Mouse (Mus musculus) right cerebral cortex, postnatal 25 days (tissue): ENCODE results near the gene Slc24a2.

Source experiments
- DNase-seq: peaks from one replicate; pipeline ENCODE4 v3.0.0; 2022

The Slc24a2 gene

DNA sequence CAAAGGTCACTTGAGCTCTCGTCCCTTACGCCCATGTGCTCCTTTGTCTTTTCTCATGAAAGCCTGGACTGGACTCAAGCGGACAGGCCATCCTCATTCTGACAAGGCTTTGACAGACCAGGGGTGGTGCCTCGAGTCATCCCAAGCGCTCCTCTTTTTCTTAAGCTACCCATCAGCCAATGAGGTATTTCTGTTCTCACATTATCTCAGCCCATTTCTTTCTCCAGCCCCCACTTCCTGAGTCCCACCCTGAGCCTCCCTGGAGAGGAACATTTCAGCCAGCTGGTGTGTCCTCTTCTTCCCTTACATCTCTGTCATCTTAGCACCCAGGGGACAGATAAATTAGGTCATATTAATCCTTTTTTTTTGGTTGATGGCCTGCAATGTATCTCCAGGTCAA, 193.8 kb downstream of the Slc24a2 start:
- DNase-seq: no peak

DNA sequence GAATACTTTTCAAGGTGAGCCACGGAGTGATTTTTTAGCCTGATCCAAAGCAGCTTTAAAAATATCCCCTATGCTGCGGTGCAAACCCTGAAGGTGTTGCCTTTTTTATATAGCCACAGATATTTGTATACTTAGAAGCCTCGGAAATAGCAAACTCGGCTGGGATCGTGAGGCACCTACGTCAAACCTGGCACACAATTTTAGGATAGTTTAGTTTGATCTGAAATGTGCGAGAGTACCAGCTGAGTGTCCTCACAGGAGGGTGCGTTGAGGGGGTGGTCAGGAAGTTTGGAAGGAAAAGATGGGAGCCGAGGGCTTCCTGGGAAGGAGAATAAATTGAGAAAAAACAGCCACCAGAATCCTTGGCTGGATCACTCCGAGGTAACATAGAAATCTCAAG, 194.6 kb downstream of the Slc24a2 start:
- DNase-seq: peak; percentile 75

DNA sequence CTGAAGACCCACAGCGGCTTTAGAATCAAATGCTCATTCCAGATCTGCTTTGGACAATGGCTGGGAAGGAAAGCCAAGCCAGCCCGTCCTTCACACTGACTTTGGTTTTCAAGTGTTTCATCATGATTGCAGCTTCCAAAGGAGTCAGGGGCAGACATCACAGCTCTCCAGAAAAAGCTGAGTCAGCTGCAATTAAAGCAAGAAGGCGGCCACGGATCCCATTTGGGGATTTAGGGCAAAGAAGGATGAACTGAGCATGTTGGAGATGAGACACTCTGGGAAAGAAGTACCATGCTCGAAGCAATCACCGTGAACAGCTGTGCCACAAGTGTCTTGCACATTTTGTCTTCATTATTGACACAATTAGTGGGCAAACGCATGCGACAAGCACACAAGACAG, 197.6 kb downstream of the Slc24a2 start:
- no peak for DNase-seq

DNA sequence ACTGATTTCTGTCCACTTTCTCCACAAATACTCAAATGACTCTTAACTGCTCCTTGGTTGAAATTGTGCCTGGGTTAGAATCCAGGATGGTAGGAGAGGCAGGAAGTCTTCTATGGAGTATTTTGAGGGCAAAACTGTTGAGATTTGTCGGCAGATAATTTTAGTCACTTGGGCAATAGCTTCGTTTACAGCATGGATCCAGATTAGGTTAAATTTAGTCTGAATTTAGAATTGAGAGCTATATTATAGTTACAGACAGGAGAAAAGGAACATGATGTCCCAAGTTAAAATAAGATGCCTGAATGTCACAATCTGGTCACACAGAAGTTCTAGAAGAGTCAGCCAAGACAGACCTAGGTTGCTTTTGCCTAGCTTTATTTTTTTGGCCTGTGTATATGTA, 199.2 kb downstream of the Slc24a2 start:
- DNase-seq: no peak

DNA sequence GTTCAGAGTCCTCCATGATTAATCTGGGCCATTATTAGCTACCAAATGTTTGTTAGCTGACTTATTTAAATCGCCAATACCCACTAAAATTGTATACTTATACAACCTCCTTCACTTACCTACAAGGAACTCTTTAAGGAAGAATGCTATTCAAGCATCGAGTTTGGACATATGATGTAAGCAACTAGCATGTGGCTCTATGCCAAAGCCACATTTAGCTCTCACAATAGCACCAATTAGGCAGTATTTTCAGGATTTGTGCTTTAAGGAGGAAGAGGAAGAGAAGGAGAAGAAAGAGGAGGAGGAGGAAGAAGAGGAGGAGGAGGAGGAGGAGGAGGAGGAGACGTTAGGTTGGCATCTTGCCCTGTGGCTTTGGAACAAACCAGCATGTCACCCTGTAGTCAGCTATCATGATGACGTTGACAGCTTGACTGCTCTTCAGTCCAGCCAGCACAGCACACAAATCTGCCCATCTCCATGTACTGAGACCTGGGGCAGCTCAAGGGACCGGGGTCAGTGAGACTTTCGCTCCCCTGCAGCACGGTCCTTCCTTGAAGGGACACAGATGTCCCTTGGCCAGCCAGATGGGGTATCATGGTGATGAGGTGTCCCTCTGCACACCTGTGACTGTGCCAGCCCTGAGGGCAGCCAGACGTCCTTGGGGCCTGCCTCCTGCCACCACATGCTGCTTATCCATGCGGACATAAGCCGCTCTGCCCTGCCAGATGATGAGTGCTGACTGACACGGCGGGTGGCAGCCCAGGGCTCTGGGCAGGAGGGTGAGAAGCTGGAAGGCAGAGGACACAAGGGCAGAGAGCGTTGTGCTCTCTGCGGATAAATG, 203.7 kb downstream of the Slc24a2 start:
- DNase-seq: no peak

DNA sequence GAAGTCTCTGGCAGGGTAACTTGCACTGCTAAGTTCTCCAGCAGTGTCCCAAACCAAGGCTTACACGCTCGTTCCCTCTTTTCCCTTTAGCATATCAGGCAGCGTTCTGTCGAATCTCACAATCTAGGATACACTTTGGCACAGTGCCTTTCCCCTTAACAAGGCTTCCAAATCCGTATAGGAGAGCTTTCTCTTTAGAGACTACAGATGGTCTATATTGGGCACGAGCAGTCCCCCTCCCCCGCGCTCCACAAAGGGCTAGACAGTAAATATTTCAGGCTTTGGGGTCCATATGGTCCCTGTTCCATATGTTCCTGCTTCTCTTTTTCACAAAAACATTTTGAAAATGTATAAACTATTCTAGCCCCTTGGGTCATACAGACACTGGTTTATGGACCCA, 205.7 kb downstream of the Slc24a2 start:
- DNase-seq: no peak

DNA sequence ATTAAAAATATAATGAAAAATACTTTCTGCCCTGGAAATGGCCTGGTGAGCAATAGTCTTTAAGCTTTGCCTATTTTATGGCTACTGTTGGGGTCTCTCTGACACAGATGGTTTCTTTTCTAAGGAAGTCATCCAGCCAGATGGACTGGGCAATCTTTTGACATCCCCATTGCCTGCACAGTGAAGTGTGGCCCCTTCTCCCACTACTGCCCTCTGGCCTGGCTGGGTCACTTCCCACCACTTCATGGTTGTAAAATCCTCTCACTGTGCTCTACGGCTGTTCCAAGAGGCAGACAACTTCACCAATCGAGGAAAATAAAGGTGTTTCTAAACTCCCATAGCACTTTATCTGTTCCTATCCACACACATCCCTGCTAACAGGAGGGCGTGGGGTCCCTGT, 208.7 kb downstream of the Slc24a2 start:
- DNase-seq: no peak

DNA sequence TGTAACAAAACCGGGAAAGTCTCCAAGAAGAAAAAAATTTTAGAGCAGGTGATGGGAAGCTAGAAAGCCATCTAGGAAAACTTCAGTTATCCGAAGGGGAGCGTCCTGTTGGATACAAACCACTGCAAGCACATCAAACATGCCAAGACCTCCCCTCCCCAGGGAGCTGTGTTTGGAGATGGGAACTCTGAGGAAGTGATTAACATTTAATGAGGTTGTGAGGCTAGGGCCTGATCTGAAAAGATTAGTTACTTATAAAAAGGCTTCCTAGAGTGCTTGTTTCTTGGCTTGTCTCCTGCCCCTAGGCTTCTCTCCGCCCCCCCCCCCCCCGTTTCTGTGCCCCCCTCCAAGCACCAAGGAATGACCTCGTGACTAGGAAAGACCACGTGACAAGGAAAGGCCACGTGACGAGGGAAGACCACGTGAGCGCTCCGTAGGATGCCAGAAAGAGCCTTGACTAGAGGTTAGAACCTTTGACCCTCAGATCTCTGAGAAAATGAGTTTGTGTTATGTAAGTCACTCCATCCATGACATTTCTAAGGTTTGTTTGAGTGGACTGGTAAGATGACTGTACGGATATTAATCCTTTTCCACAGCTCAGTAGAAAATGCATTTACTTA, 210.7 kb downstream of the Slc24a2 start:
- no peak for DNase-seq

DNA sequence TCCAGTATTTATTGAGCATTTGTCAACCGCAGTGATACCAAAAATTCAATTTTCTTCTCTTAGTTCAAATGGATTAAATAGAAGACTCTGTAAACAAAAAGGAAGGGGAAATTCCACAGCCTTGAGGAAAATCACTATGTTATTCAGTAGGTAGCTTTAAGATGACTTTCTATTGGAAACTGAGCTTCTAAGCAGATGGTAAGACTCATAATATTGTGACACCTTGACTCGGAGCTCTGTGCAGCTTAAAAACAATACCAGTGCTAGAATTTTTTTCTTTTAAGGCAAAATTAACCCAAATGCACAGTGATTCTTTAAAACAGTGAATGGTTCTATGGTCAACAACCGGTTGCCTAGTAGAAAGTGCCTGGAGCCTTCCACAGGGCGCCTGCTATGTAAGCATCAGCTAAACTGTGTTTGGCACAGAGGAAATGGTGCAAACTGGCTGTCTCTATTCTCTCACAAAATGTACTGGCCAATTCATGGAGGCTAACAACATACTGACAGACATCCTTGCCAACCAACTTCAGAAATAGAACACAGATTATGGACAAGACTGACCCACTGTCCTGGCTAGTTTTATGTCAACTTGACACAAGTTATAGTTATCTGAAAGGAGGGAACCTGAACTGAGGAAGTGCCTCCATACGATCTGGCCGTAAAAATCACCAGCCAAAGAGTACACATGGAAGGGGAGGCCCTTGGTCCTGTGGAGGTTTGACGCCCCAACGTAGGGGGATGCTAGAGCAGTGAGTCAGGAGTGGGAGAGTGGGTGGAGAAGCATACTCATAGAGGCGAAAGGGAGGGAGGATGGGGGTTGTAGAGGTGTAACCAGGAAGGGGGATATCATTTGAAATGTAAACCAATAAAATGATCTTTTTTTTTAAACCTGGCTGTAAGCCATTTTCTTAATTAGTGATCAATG, 211.9 kb downstream of the Slc24a2 start:
- DNase-seq: no peak

DNA sequence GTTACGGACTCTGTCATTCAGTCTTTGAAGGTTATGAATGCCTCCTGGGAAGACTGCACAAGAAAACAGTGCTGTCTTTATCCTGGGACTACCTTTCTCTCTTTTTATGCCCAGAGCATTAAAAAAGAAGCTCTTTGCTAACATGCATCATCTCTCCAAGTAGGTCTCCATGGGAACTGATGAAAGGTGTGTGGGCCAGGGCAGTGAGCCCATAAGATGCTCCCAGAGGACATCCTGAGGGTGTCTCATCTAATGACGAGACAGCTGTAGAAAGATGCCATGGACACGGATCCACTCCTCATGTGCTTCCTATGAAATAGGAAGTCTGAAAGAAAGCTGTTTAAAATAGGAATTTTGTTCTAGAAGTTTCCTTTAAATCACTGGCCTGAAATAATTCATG, 212.8 kb downstream of the Slc24a2 start:
- no peak for DNase-seq

DNA sequence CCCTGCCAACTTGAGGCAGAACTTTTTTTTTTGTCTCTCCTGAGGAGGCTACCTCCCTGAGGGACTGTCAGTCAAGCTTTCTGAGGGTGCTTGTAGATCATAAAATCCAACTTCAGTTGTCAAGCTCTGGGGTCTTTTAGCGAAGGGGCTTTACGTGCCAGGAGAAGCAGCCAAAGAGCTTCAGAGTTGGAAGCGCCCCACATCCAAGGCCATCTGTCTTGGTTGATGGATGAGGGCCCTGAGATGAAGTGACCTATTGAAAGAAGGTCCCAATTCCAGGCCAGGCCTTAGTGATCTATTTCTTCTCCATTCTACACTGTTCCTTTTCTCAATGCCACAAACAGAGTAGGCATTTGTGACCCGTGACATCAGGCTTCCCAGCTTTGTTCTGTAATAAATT, 214.5 kb downstream of the Slc24a2 start:
- no peak for DNase-seq

DNA sequence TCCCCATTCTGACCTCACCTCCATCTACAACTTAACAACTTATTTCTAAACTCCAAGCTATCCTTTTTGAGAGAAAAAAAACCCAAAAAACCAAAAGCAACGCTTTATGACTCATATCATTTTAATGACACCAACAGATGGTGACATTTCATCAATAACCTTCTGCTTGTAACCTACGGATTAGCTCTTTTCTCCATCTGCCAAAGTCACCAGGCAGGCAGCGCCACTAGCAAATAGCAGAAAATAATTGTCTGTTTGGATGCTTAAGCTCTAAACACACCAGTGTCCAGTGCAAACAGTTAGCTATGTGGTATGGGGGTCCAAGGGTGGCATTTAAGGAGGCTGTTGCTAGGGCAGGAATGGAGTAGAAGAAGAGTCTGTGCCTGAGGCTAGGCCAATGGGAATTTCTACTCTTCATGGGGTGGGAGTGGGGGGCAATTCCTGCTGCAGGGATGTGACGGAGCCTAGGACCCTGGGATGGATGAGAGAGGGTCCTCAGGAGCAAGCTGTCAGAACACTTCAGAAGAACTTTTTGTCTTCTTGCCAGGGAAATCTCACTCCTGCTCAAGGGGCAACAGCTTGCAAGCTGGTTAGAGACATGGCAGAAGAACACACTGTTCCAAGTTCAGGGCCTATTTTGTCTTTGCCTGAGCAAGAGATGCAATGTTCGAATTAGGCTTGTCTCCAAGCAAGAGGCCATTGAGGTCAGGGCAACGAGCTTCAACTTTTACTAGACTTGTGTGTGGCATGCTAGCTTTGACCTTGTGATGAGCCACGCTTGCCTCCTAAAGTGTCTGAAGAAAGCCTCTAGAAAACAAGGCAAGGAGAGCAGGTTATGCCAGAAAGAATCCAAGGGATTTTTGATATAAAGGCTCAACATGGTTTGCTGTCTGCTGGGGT, 216.3 kb downstream of the Slc24a2 start:
- no peak for DNase-seq

DNA sequence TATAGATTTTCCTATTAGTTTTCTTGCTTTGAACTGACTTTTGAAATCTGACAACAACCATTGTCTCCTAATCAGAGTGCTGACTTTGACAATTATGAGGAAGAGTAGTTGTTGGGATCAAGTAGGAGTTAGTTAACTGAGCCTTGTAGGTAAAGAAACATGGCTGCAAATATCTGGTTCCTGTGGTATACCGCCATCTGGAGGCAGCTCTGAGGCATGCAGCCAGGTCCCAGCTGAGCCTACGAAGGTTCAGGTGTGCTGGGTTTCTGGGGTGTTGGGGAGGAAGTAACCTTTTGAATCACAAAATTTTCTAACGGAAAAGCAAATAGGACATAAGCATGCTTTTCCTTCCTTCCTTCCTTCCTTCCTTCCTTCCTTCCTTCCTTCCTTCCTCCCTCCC, 237.8 kb downstream of the Slc24a2 start:
- DNase-seq: no peak

DNA sequence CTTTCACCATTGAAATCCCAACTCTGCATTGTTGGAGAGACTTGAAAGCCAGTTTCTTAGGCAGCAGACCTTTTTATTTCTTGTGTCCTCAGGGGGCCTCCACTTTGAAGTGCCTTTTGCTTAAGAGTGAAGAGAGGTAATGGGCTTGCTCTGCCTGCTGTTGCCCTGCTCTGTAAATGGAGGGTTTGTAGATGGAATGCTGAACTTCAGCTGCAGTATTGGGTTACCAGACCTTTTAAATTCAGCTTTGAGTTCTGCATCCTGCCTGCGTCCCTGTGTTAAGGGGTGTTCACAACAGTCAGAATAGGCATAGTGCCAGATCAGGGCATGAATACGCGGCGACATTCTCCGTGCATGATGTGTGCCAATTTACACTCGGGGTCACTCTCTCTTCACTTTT, 241.0 kb downstream of the Slc24a2 start:
- no peak for DNase-seq

DNA sequence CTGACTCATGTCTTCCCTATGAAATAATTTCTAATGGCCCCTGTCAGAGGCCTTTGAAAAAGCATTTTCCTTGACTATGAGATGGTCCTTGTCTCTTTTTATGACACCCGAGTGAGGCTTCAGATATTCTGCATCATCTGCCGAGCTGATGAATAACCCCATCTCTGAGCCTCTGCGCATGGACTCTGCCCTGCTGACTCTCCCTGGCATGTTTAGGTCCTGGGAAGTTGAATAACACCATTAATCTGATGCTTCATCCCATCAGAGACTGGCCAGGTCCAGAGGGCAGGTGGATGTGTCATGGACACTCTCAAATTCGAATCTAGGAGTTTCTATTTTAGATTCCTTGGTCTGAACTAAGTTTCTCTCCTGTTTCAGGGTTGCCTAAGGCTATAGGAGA, 242.4 kb downstream of the Slc24a2 start:
- no peak for DNase-seq

DNA sequence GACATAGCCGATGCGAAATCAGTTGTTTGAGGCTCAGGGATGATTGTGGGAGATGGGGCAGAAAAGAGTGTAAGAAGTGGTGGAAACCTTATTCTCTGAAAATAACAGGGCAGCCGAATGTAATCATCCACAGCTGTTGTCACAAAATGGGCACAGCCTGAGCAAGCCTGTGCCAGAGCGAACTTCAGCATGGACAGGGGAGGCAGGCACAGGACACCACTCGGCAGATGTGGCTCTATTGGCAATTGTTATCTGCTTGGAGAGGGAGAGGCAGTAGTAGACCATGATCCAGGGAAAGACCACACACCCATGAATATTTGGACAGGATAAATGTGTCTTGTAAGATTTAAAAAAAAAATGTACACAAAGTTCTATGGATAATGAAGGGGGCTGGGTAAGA, 253.0 kb downstream of the Slc24a2 start:
- DNase-seq: no peak

DNA sequence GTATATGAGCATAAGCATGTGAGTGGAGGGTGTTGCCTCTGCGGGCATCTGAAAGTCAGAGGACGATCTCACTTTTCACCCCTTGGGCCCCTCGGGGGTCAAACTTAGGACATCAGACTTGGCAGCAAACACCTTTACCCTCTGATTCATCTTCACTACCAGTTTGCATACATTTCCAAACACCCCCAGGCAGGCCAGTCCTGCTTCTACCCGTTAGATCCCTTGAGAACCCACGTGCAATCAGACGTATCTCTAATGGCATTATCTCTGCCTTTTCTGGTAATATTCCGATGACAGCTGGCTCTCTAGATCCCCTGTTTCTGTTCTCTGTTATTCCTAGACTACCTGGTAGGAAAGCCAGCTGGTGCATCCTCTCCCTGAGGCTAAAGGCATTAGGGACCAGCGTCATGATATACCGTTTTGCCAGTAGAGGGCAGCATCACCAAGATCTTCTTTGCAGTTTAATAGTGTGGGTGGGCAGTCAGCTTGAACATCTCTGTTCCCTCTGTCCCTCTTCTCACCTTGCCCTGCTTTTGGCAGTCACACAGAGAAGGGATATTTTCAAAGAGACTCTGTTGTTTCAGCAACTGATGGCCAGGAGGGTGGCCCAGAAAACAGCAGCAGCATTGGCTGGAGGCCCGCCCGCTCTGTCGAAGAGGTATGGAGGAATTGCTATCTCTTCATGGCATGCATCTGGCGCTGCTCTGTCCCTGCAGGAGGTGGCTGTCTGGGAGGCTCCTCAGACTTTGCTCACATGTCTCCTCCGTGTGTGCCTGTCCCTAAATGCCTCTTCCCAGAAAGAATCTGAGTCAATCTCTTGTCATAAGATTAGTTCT, 272.5 kb downstream of the Slc24a2 start:
- DNase-seq: peak; percentile 69

DNA sequence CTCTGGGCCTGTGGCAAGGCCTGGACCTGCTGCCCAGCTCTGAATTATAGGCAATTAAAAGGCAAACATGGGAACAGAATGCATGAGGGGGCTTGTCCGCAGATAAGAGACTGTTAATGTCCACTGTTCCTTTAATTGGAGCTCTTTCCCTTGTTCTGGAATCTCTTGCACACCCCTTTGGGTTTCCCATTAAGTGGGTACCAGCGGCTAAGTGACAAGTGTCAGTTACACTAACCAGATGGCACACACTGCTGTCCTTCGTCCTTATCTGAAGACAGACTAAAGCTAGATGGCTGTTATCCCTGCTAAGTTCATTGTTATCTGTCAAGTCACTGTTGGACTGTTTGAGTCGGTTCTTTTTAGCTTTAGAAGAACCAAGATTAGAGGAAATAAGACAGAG, 274.8 kb downstream of the Slc24a2 start:
- no peak for DNase-seq

DNA sequence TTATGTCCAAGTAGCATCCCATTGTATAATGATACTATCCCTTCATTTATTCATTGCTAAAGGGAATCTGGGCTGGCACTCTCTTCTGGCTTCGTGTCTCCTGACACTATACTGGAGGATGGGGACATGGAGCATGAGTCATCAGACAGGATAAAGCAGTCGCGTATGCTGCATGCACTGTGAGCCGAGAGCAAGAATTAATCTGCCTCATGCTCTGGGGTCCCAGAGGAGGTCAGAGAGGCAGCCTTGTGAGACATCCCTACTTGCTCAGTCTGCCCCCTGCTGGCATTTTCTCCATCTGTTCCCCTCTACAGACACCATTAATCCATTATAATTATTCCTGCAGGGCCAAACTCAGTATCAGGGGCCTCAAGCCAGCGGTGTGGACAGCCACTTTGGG, 276.8 kb downstream of the Slc24a2 start:
- no peak for DNase-seq

DNA sequence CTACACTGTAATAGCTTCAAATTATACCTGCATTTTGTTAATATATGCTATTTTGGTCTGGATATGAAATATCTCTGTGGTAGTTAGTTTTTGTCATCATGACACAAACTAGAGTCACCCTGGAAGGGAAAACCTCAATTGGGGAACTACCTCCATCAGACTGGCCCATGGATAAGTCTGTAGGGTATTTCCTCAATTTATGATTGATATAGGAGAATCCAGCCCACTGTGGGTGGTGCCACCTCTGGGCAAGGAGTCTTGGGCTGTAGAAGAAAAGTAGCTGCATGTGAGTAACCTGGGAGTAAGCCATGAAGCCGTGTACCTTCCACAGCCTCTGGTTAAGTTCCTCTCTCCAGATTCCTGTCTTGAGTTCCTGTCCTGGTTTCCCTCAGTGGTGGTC, 281.5 kb downstream of the Slc24a2 start:
- DNase-seq: no peak

DNA sequence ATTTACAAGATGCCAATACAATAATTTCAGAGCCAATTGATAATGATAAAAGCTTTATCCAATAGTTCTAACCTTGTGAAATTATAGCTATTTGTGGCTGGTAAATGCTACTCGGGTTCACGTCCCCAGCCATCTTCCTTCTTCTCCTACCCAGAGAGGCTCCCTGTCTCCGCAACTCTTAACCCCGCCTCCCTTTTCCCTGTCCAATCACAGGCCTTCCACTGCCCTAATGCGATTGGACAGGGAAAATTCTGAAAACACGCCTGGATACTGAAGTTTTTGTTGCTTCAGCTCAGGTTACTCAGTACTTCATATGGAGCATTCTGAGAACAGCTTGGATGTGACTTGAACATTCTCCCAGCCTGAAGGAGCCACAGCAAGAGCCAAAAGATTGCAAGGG, 287.0 kb downstream of the Slc24a2 start:
- no peak for DNase-seq

DNA sequence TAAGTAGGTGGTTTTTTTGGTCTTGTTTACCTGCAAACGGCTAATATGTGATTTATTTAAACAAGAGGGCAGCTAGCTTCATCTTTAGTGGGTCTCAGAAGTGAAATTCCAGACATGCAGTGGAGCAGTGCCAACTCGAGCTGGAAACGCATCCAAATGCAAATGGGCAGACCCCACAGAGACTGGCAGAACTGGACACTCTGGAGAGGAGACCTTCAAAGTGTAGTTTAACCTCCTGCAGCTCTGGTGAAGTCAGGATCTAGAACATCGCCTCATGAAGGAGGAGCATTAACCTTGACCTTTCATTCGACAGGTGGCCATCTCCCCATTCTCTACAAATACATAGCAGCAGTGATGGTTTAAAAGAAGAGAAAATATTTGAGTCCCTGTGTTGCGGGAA, 287.6 kb downstream of the Slc24a2 start:
- DNase-seq: no peak
